In the genomic region with DNA sequence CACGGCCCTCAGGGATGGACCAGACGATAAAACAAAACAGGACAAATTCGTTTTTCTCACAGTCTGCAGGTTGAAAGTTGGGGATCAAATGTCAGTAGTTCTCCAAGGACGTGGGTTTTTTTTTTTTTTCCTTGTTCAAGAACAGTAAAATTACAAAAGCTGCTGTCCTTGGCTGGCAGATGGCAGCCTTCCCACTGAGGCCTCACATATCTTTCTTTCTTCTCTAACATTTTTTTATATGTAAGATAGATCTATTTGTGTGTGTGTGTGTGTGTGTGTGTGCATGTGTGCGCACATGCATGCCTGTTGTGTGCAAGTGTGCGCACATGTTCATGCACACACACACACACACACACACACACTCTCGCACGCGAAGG, we compare ENCODE assay signal across 34 mouse cellular contexts. TPM values are rescaled to one million over a fixed set of nuclear protein-coding genes. Genes with fewer than 3 reads are reported as not detected.
DNase-seq lines count a peak whose midpoint lies in the region; ATAC-seq lines count a peak whose summit lies in the region.
"Had no signal": no experiment of that assay in that cellular context is flagged by ENCODE, and none has a peak within 500 bp of the region (broad histone marks: within the 10 kb centered on the region; RNA-seq: fewer than 3 reads in every experiment).

No protein-coding gene starts in this region.

- H3K9me3 ChIP-seq in limb, embryonic 15.5 days = no peaks in the 10 kb centered on the region
- H3K9me3 ChIP-seq in limb, embryonic 10.5 days (replicated peaks) = no peaks in the 10 kb centered on the region
- H3K9me3 ChIP-seq in embryonic facial prominence, embryonic 15.5 days (replicated peaks) = no peaks in the 10 kb centered on the region
- H3K9me3 ChIP-seq: forebrain, embryonic 13.5 days; hindbrain, embryonic 12.5 days; midbrain, embryonic 15.5 days had no signal

- H3K4me1 ChIP-seq in limb, embryonic 15.5 days = 0 out of 2 replicates have a peak, but pooled peaks cover 2% of the 10 kb centered on the region
- peaks cover 5% of the 10 kb centered on the region; the same call in 1 of the 2 replicates for H3K4me1 ChIP-seq in limb, embryonic 10.5 days
- H3K4me1 ChIP-seq in embryonic facial prominence, embryonic 15.5 days = no peaks in the 10 kb centered on the region
- H3K4me1 ChIP-seq: forebrain, embryonic 13.5 days; hindbrain, embryonic 12.5 days; midbrain, embryonic 15.5 days had no signal

- H3K9ac ChIP-seq in limb, embryonic 15.5 days = no peak overlapping the region
- H3K9ac ChIP-seq in embryonic facial prominence, embryonic 15.5 days = no peak overlapping the region
- H3K9ac ChIP-seq: forebrain, embryonic 13.5 days; hindbrain, embryonic 12.5 days; liver, embryonic 14.5 days; midbrain, embryonic 15.5 days had no signal

- peak; percentile 62 for DNase-seq in adrenal gland, adult 2 months
- DNase-seq in adrenal gland, postnatal 4 days (ENCODE audit: low spot score in 2 of 2) = no peak
- DNase-seq in limb, embryonic 10.5 days (ENCODE audit: low spot score) = no peak
- DNase-seq in adrenal gland, postnatal 10 days = peak; percentile 61
- DNase-seq in natural killer cell, adult 2 months (ENCODE audit: low spot score in 2 of 2) = no peak
- DNase-seq in thymus, postnatal 4 days = no peak
- DNase-seq: cerebellum, adult 8-10 months; cerebellum, postnatal 25 days; gastrocnemius, postnatal 25 days; heart, adult 11 months; heart, postnatal 36 days; kidney, adult 9 months; kidney, postnatal 10 days; lung, adult 2 months; lung, postnatal 10 days; thymus, postnatal 14 days had no signal

- H3K4me3 ChIP-seq in limb, embryonic 15.5 days = no peak overlapping the region
- H3K4me3 ChIP-seq in limb, embryonic 10.5 days = no peak overlapping the region
- no peak overlapping the region for H3K4me3 ChIP-seq in embryonic facial prominence, embryonic 15.5 days (replicated peaks)
- H3K4me3 ChIP-seq: forebrain, embryonic 13.5 days; hindbrain, embryonic 12.5 days; midbrain, embryonic 15.5 days had no signal

- ATAC-seq in limb, embryonic 15.5 days (ENCODE audit: insufficient number of reproducible peaks, low FRiP score, low TSS enrichment, low read depth) = no peak
- ATAC-seq in embryonic facial prominence, embryonic 15.5 days (ENCODE audit: insufficient number of reproducible peaks, low FRiP score, low TSS enrichment, low read depth) = no peak; the same call in 1 of the 2 replicates
- ATAC-seq: forebrain, embryonic 13.5 days; hindbrain, postnatal 0 days; intestine, embryonic 16.5 days; midbrain, embryonic 15.5 days had no signal

- H3K27me3 ChIP-seq in limb, embryonic 15.5 days = no peaks in the 10 kb centered on the region
- H3K27me3 ChIP-seq in limb, embryonic 10.5 days (ENCODE audit: low read depth, poor library complexity, severe bottlenecking) = no peaks in the 10 kb centered on the region
- no peaks in the 10 kb centered on the region for H3K27me3 ChIP-seq in embryonic facial prominence, embryonic 15.5 days
- H3K27me3 ChIP-seq: forebrain, embryonic 13.5 days; hindbrain, embryonic 12.5 days; midbrain, embryonic 15.5 days had no signal

- no peaks in the 10 kb centered on the region for H3K36me3 ChIP-seq in limb, embryonic 15.5 days
- no peaks in the 10 kb centered on the region for H3K36me3 ChIP-seq in limb, embryonic 10.5 days
- no peaks in the 10 kb centered on the region for H3K36me3 ChIP-seq in embryonic facial prominence, embryonic 15.5 days
- H3K36me3 ChIP-seq: hindbrain, embryonic 12.5 days; midbrain, embryonic 15.5 days had no signal

- H3K4me2 ChIP-seq in limb, embryonic 15.5 days = no peak overlapping the region
- H3K4me2 ChIP-seq in embryonic facial prominence, embryonic 15.5 days (replicated peaks) = no peak overlapping the region
- H3K4me2 ChIP-seq: forebrain, embryonic 13.5 days; heart, embryonic 11.5 days; hindbrain, embryonic 12.5 days; midbrain, embryonic 15.5 days had no signal

- H3K27ac ChIP-seq in limb, embryonic 15.5 days = 0 out of 2 replicates have a peak overlapping the region, but pooled peaks have one; percentile 33
- H3K27ac ChIP-seq in limb, embryonic 10.5 days = no peak overlapping the region
- H3K27ac ChIP-seq in embryonic facial prominence, embryonic 15.5 days (replicated peaks) = 0 out of 2 replicates have a peak overlapping the region, but pooled peaks have one; percentile 51
- H3K27ac ChIP-seq: forebrain, embryonic 13.5 days; hindbrain, embryonic 12.5 days; hindbrain, postnatal 0 days; liver, embryonic 14.5 days; macrophage; midbrain, embryonic 15.5 days had no signal

- WGBS in limb, embryonic 15.5 days = 69% methylated on average over 9 of the region's 9 CpGs
- 79% methylated on average over 9 of the region's 9 CpGs for WGBS in limb, embryonic 10.5 days
- WGBS in embryonic facial prominence, embryonic 15.5 days = 60% methylated on average over 9 of the region's 9 CpGs

RNA-seq across cellular contexts. Expression of a gene that starts 33.8 kb away (rescaled TPM):
- total RNA-seq in adrenal gland, adult 2 months (2021) = under 1 TPM in 1 of 2 experiments, not detected in 1; 0.38 TPM
- polyA plus RNA-seq in adrenal gland, adult 2 months (2012; rRNA removed) = 0.26 TPM in 1 of 2 replicates, not detected in the other
- total RNA-seq in adrenal gland, postnatal 4 days (2021) = 1 to 10 TPM in 1 of 2 experiments, under 1 TPM in 1; 0.39 to 1.5 TPM
- polyA plus RNA-seq in limb, embryonic 15.5 days (2015; fragmentation: Nextera tagmentation; extraction: Ambion mirVana) = 6.7 and 15.4 TPM in 2 replicates
- 0.26 TPM in 1 of 2 replicates, not detected in the other for polyA plus RNA-seq in limb, embryonic 10.5 days (2016; fragmentation: Nextera tagmentation; extraction: Ambion mirVana)
- 1 to 10 TPM; 1.5 to 6.5 TPM for total RNA-seq in adrenal gland, postnatal 10 days (2021)
- 5.1 and 7.3 TPM in 2 replicates for polyA plus RNA-seq in embryonic facial prominence, embryonic 15.5 days (2015; fragmentation: Nextera tagmentation; extraction: Ambion mirVana)
- total RNA-seq: hindbrain, postnatal 0 days; megakaryocyte-erythroid progenitor cell, adult 5-6 weeks; MEL; neutrophil, adult 5-6 weeks had no signal
- polyA plus RNA-seq: forebrain, embryonic 13.5 days; liver, embryonic 14.5 days; macrophage; midbrain, embryonic 15.5 days had no signal

RNA-seq across cellular contexts. Expression of a gene that starts 44.6 kb away (rescaled TPM):
- 1 to 10 TPM in 1 of 2 experiments, under 1 TPM in 1; 0.66 to 1.6 TPM for total RNA-seq in adrenal gland, adult 2 months (2021)
- polyA plus RNA-seq in adrenal gland, adult 2 months (2012; rRNA removed) = 0.18 and 0.29 TPM in 2 replicates
- 1 to 10 TPM in 1 of 2 experiments, not detected in 1; 1.0 TPM for total RNA-seq in adrenal gland, postnatal 4 days (2021)
- polyA plus RNA-seq in limb, embryonic 15.5 days (2015; fragmentation: Nextera tagmentation; extraction: Ambion mirVana) = 0.77 and 0.95 TPM in 2 replicates
- polyA plus RNA-seq in limb, embryonic 10.5 days (2016; fragmentation: Nextera tagmentation; extraction: Ambion mirVana) = not detected in 2 replicates
- total RNA-seq in adrenal gland, postnatal 10 days (2021) = 1 to 10 TPM; 4.3 to 6.6 TPM
- polyA plus RNA-seq in embryonic facial prominence, embryonic 15.5 days (2015; fragmentation: Nextera tagmentation; extraction: Ambion mirVana) = 0.17 and 0.81 TPM in 2 replicates
- total RNA-seq: gastrocnemius, postnatal 25 days; heart, postnatal 36 days; hindbrain, postnatal 0 days; layer of hippocampus, postnatal 10 days; left cerebral cortex, adult 8-10 months; left cerebral cortex, postnatal 36 days; megakaryocyte-erythroid progenitor cell, adult 5-6 weeks had no signal
- polyA plus RNA-seq: forebrain, embryonic 13.5 days; heart, embryonic 11.5 days; heart, embryonic 16.5 days; hindbrain, embryonic 12.5 days; intestine, embryonic 16.5 days; midbrain, embryonic 15.5 days; neural tube, embryonic 11.5 days had no signal

Comparison
In these comparisons a context has a peak if more than half of its experiments do, and no peak if none do; other contexts are left out.
1. DNase-seq: peak in adrenal gland, adult 2 months (single experiment) and adrenal gland, postnatal 10 days (single experiment); none in adrenal gland, postnatal 4 days (0 of 2), limb, embryonic 10.5 days (single experiment), natural killer cell, adult 2 months (0 of 2) and thymus, postnatal 4 days (single experiment).